Comparison of ENCODE assay signal across 8 mouse cellular contexts in the genomic region with DNA sequence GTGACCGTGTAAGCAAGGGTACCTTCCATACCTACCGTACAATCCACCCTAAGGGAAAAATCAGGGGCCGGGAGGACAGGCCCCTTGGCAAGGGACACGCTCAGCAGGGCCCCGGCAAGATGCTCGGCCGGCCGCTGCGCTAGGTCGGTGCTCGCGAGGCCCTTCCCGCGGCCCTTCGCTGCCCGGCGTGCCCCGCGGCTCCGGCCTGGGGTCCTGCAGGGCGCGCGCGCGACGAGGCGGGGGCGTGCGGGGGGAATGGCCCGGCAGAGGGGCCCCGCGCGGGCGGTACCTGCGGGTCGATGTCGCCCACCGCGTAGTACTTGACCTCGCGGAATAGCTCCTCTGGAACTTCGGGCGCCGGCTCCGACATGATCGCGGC. TPM values are rescaled to one million over a fixed set of nuclear protein-coding genes. Genes with fewer than 3 reads are reported as not detected.
DNase-seq lines count a peak whose midpoint lies in the region; ATAC-seq and TF ChIP-seq lines count a peak whose summit lies in the region.

No protein-coding gene starts in this region.

- peak; percentile 85 for ATAC-seq in forebrain, embryonic 12.5 days (ENCODE audit: low FRiP score)
- ATAC-seq in heart, embryonic 16.5 days (replicated peaks; ENCODE audit: extremely low read depth, insufficient read depth, low FRiP score), result peak; percentile 83

- no peak for DNase-seq in CH12.LX (ENCODE audit: extremely low read depth)
- peak; percentile 92 for DNase-seq in adrenal gland, postnatal 10 days
- DNase-seq in kidney, postnatal 14 days, result peak; percentile 94
- DNase-seq in lung, adult 2 months, result peak; percentile 73
- peak; percentile 78 for DNase-seq in ovary, adult 18-20 months (ENCODE audit: low spot score)
- peak; percentile 78 for DNase-seq in yolk sac, embryonic 10.5 days (ENCODE audit: low spot score)

- no peak for TF ChIP-seq RAD21 in CH12.LX (IDR thresholded peaks at IDR 0.05; ENCODE audit: low read depth, low read length)

- H3K27me3 ChIP-seq in CH12.LX (replicated peaks), result no peaks in the 10 kb centered on the region
- no peaks in the 10 kb centered on the region for H3K27me3 ChIP-seq in forebrain, embryonic 12.5 days
- H3K27me3 ChIP-seq in heart, embryonic 16.5 days (ENCODE audit: control insufficient read depth, insufficient read depth, low read length), result no peaks in the 10 kb centered on the region

- H3K4me2 ChIP-seq in CH12.LX (ENCODE audit: insufficient read depth, low read depth, poor library complexity, severe bottlenecking), result peak overlapping the region; percentile 86; the same call in 1 of the 2 replicates
- H3K4me2 ChIP-seq in forebrain, embryonic 12.5 days, result peak overlapping the region; percentile 70
- peak overlapping the region; percentile 76 for H3K4me2 ChIP-seq in heart, embryonic 16.5 days (ENCODE audit: low read depth, low read length)

- H3K4me1 ChIP-seq in CH12.LX (ENCODE audit: control insufficient read depth in 1 of 2, insufficient read depth in 2 of 2), result peaks cover 8 to 28% of the 10 kb centered on the region in 2 experiments
- peaks cover 30% of the 10 kb centered on the region for H3K4me1 ChIP-seq in forebrain, embryonic 12.5 days
- H3K4me1 ChIP-seq in heart, embryonic 16.5 days (ENCODE audit: control insufficient read depth, insufficient read depth, low read length), result peaks cover 12% of the 10 kb centered on the region
- H3K4me1 ChIP-seq in lung, adult 2 months (ENCODE audit: control insufficient read depth, insufficient read depth, low read length), result peaks cover 5% of the 10 kb centered on the region; the same call in 1 of the 2 replicates

- H3K9me3 ChIP-seq in CH12.LX (replicated peaks; ENCODE audit: low read length), result peaks cover 6% of the 10 kb centered on the region
- no peaks in the 10 kb centered on the region for H3K9me3 ChIP-seq in forebrain, embryonic 12.5 days
- no peaks in the 10 kb centered on the region for H3K9me3 ChIP-seq in heart, embryonic 16.5 days (replicated peaks; ENCODE audit: control insufficient read depth, low read length)

- no peak for TF ChIP-seq EP300 in CH12.LX (IDR thresholded peaks at IDR 0.05; ENCODE audit: low read length)

- peaks cover 20 to 40% of the 10 kb centered on the region in 2 experiments for H3K36me3 ChIP-seq in CH12.LX (replicated peaks in 1 of 2; ENCODE audit: control insufficient read depth in 1 of 2, insufficient read depth in 1 of 2, low read length in 1 of 2)
- peaks cover 28% of the 10 kb centered on the region for H3K36me3 ChIP-seq in forebrain, embryonic 12.5 days (replicated peaks)
- H3K36me3 ChIP-seq in heart, embryonic 16.5 days (ENCODE audit: control insufficient read depth, insufficient read depth), result peaks cover 25% of the 10 kb centered on the region

- H3K79me2 ChIP-seq in CH12.LX (replicated peaks; ENCODE audit: control insufficient read depth, extremely low read depth, insufficient read depth, poor library complexity, severe bottlenecking), result peaks cover 26% of the 10 kb centered on the region

- in situ Hi-C loops in CH12.LX (cut with MboI; ENCODE audit: low pct_ligation_motif_present, low pct_unique_long_range_greater_than_20kb, low sequenced_read_pairs), result no loop called here

- no peak for TF ChIP-seq POLR2A in CH12.LX (IDR thresholded peaks at IDR 0.05; ENCODE audit: low read depth, low read length)
- TF ChIP-seq POLR2A in lung, adult 2 months (IDR thresholded peaks at IDR 0.05; ENCODE audit: borderline replicate concordance, extremely low read depth, low read depth, low read length), result no peak

- dilution Hi-C loops in CH12.LX (cut with MboI; ENCODE audit: extremely low pct_ligation_motif_present, extremely low pct_unique_long_range_greater_than_20kb, low sequenced_read_pairs), result no loop called here

- WGBS in forebrain, embryonic 12.5 days, result under 1% methylated on average over 47 of the region's 47 CpGs
- WGBS in heart, embryonic 16.5 days, result under 1% methylated on average over 47 of the region's 47 CpGs
- WGBS in lung, adult 2 months, result 0% methylated on average over 47 of the region's 47 CpGs

- peak overlapping the region; percentile 79 for H3K9ac ChIP-seq in CH12.LX (ENCODE audit: insufficient read depth, low read depth)
- peak overlapping the region; percentile 86 for H3K9ac ChIP-seq in forebrain, embryonic 12.5 days
- H3K9ac ChIP-seq in heart, embryonic 16.5 days (ENCODE audit: low read length), result peak overlapping the region; percentile 87

- peak overlapping the region; percentile 81 to 93 (median 87) for H3K4me3 ChIP-seq in CH12.LX (replicated peaks in 1 of 3; ENCODE audit: low read depth in 2 of 3, low read length in 2 of 3, poor library complexity in 1 of 3)
- peak overlapping the region; percentile 68 for H3K4me3 ChIP-seq in forebrain, embryonic 12.5 days (replicated peaks)
- peak overlapping the region; percentile 85 for H3K4me3 ChIP-seq in heart, embryonic 16.5 days (ENCODE audit: low read length)
- H3K4me3 ChIP-seq in lung, adult 2 months (replicated peaks; ENCODE audit: extremely low read depth, low read depth, low read length), result peak overlapping the region; percentile 92

- no peak for TF ChIP-seq CTCF in CH12.LX (conservative IDR thresholded peaks at IDR 0.05 in 1 of 2, IDR thresholded peaks at IDR 0.05 in 1 of 2; ENCODE audit: low read depth in 2 of 2, low read length in 2 of 2)
- TF ChIP-seq CTCF in lung, adult 2 months (IDR thresholded peaks at IDR 0.05; ENCODE audit: insufficient read depth, low read length), result no peak

- peak overlapping the region; percentile 2; the same call in 1 of the 2 replicates for H3K27ac ChIP-seq in CH12.LX (ENCODE audit: insufficient read depth, low read depth)
- H3K27ac ChIP-seq in forebrain, embryonic 12.5 days, result peak overlapping the region; percentile 95
- peak overlapping the region; percentile 95 for H3K27ac ChIP-seq in heart, embryonic 16.5 days (ENCODE audit: low read length)

TF ChIP-seq in CH12.LX, 34 proteins besides CTCF, POLR2A, EP300 and RAD21:
- TF ChIP-seq ZC3H11A (IDR thresholded peaks at IDR 0.05; ENCODE audit: low read depth, low read length) (no peak), UBTF (IDR thresholded peaks at IDR 0.05; ENCODE audit: low read depth, low read length) (peak; percentile 76)
TF ChIP-seq in CH12.LX: peak in this region for 1.

RNA-seq across cellular contexts. Expression of gene Paxip1, which starts 0.6 kb away (rescaled TPM):
- total RNA-seq in CH12.LX (2012; rRNA removed) (30.3 and 31.9 TPM in 2 replicates), CH12.LX (2014; rRNA removed) (30.3 and 32.0 TPM in 2 replicates)
- polyA plus RNA-seq in CH12.LX (2012; ENCODE audit: insufficient read length, low read depth), result 55.4 and 80.9 TPM in 2 replicates
- 10 to 100 TPM; 25.7 to 30.8 TPM for total RNA-seq in adrenal gland, postnatal 10 days (2021)
- polyA plus RNA-seq in forebrain, embryonic 12.5 days (2016; fragmentation: Nextera tagmentation; extraction: Ambion mirVana), result 47.6 and 56.7 TPM in 2 replicates
- polyA plus RNA-seq in heart, embryonic 16.5 days (2015; fragmentation: Nextera tagmentation; extraction: Ambion mirVana), result 19.2 and 19.4 TPM in 2 replicates
- polyA plus RNA-seq in lung, adult 2 months (2012; rRNA removed), result 18.5 and 21.9 TPM in 2 replicates

RNA-seq across cellular contexts. Expression of gene Htr5a, which starts 51.0 kb away (rescaled TPM):
- total RNA-seq in CH12.LX (2012; rRNA removed), result not detected in 2 replicates
- total RNA-seq in CH12.LX (2014; rRNA removed), result not detected in 2 replicates
- not detected in 2 replicates for polyA plus RNA-seq in CH12.LX (2012; ENCODE audit: insufficient read length, low read depth)
- total RNA-seq in adrenal gland, postnatal 10 days (2021), result not detected
- 0.19 and 0.22 TPM in 2 replicates for polyA plus RNA-seq in forebrain, embryonic 12.5 days (2016; fragmentation: Nextera tagmentation; extraction: Ambion mirVana)
- polyA plus RNA-seq in heart, embryonic 16.5 days (2015; fragmentation: Nextera tagmentation; extraction: Ambion mirVana), result not detected in 2 replicates
- polyA plus RNA-seq in lung, adult 2 months (2012; rRNA removed), result not detected in 2 replicates

Comparison
In these comparisons a context has a peak if more than half of its experiments do, and no peak if none do; other contexts are left out.
1. H3K27ac ChIP-seq: peak in every context shown above with its lines; median percentile 95 in forebrain, embryonic 12.5 days; 95 in heart, embryonic 16.5 days; 2 in CH12.LX.